Mouse (Mus musculus) thymus, postnatal 0 days (tissue): ENCODE measurements around the gene Blzf1. TPM values are rescaled to one million over a fixed set of nuclear protein-coding genes. Genes with fewer than 3 reads are reported as not detected.

Source experiments
- DNase-seq: peaks from one replicate; pipeline ENCODE4 v3.0.0-alpha.2; 2015; ENCODE audit warnings: low spot score
- polyA plus RNA-seq: library from polyadenylated mRNA; unstranded; fragments of >200 nt; fragmentation: Nextera tagmentation; extraction: Ambion mirVana; gene quantifications from 2 replicates; pipeline ENCODE4 v1.2.1, GENCODE M21; 2015

The Blzf1 gene
- 23.6 and 24.0 TPM in 2 replicates for polyA plus RNA-seq

- peak; percentile 99 for DNase-seq
Measured at GRCm38 (mm10) chr1:164307124-164307751, at the start of gene Blzf1. TSS of gene Blzf1 (minus strand) at chr1:164307489.

- no peak for DNase-seq
Measured at GRCm38 (mm10) chr1:164353443-164353842, 46.2 kb upstream of the Blzf1 start.

GRCm38 (mm10) chr1:164342161-164342560 lies 34.9 kb upstream of the Blzf1 start:
- DNase-seq, result peak; percentile 9

- no peak for DNase-seq
Measured at GRCm38 (mm10) chr1:164335846-164336245, 28.6 kb upstream of the Blzf1 start.

- no peak for DNase-seq
Measured at GRCm38 (mm10) chr1:164335435-164335834, 28.1 kb upstream of the Blzf1 start.

- DNase-seq, result no peak
Measured at GRCm38 (mm10) chr1:164332559-164332958, 25.3 kb upstream of the Blzf1 start.

- no peak for DNase-seq
Measured at GRCm38 (mm10) chr1:164327764-164328163, 20.5 kb upstream of the Blzf1 start.

GRCm38 (mm10) chr1:164326600-164327155 lies 19.4 kb upstream of the Blzf1 start:
- no peak for DNase-seq

GRCm38 (mm10) chr1:164324878-164325277 lies 17.6 kb upstream of the Blzf1 start:
- DNase-seq, result no peak

- DNase-seq, result no peak
Measured at GRCm38 (mm10) chr1:164324221-164324620, 16.9 kb upstream of the Blzf1 start.

- no peak for DNase-seq
Measured at GRCm38 (mm10) chr1:164322987-164323650, 15.8 kb upstream of the Blzf1 start.

- no peak for DNase-seq
Measured at GRCm38 (mm10) chr1:164321408-164321807, 14.1 kb upstream of the Blzf1 start.

GRCm38 (mm10) chr1:164320731-164321130 lies 13.4 kb upstream of the Blzf1 start:
- no peak for DNase-seq

- DNase-seq, result no peak
Measured at GRCm38 (mm10) chr1:164319542-164320140, 12.4 kb upstream of the Blzf1 start.

- no peak for DNase-seq
Measured at GRCm38 (mm10) chr1:164318474-164318873, 11.2 kb upstream of the Blzf1 start.

- DNase-seq, result no peak
Measured at GRCm38 (mm10) chr1:164317261-164317660, 10.0 kb upstream of the Blzf1 start.

- peak; percentile 71 for DNase-seq
Measured at GRCm38 (mm10) chr1:164316697-164317096, 9.4 kb upstream of the Blzf1 start.

GRCm38 (mm10) chr1:164315266-164315665 lies 8.0 kb upstream of the Blzf1 start:
- DNase-seq, result peak; percentile 29

GRCm38 (mm10) chr1:164314085-164314484 lies 6.8 kb upstream of the Blzf1 start:
- DNase-seq, result no peak

- DNase-seq, result no peak
Measured at GRCm38 (mm10) chr1:164307922-164308321, 633 bp upstream of the Blzf1 start.

GRCm38 (mm10) chr1:164303821-164304220 lies 3.5 kb downstream of the Blzf1 start, which contains the start of gene Nme7:
TSS of gene Nme7 (plus strand) at chr1:164304121.
- DNase-seq, result no peak

- no peak for DNase-seq
Measured at GRCm38 (mm10) chr1:164301949-164302348, 5.3 kb downstream of the Blzf1 start.
